Mouse (Mus musculus) brain, embryonic 14.5 days (tissue): ENCODE measurements at regions not wholly inside any gene's neighbourhood (a gene's known extent, or its start where the extent isn't known, plus 50 kb on each side); places are given as distances from the start of the nearest gene placed in this dataset.
A peak's percentile ranks its signal among the peaks of the same experiment; 100 is the strongest.

ENCODE experiments used
- DNase-seq: peaks from one replicate; pipeline ENCODE4 v3.0.0-alpha.2; 2011; ENCODE audit warnings: low read depth
- CTCF ChIP-seq: fragments of 200-500 bp; IDR thresholded peaks from 2 replicates; pipeline ENCODE4 v1.5.1; 2012; ENCODE audit warnings: inconsistent platforms, mild to moderate bottlenecking, moderate library complexity, borderline replicate concordance; ENCODE audit not compliant: insufficient read depth, insufficient read length; ENCODE audit errors: extremely low read depth
- POLR2A ChIP-seq: fragments of 200-500 bp; IDR thresholded peaks from 2 replicates; pipeline ENCODE4 v1.6.1; 2012; ENCODE audit warnings: mild to moderate bottlenecking, inconsistent platforms, borderline replicate concordance; ENCODE audit not compliant: poor library complexity, insufficient read depth, insufficient read length, severe bottlenecking; ENCODE audit errors: extremely low read depth

GRCm38 (mm10) chr1:105900158-105900557 is 90.0 kb upstream of the Zcchc2 start:
- DNase-seq, result no peak
- TF ChIP-seq POLR2A (no peak), CTCF (no peak)

GRCm38 (mm10) chr1:105900920-105901319 is 89.3 kb upstream of the Zcchc2 start:
- TF ChIP-seq POLR2A (no peak), CTCF (no peak)
- DNase-seq, result no peak

GRCm38 (mm10) chr1:105903286-105904115 is 86.7 kb upstream of the Zcchc2 start:
- DNase-seq, result no peak
- TF ChIP-seq POLR2A (no peak), CTCF (no peak)

- no peak for DNase-seq
- TF ChIP-seq POLR2A (no peak), CTCF (peak; percentile 32; the same call in 1 of the 2 replicates)
These were observed 85.5 kb upstream of the Zcchc2 start for GRCm38 (mm10) chr1:105904737-105905136.

- DNase-seq, result peak; percentile 57
- no peak for TF ChIP-seq CTCF
- TF ChIP-seq POLR2A, result no peak
These were observed 84.3 kb upstream of the Zcchc2 start for GRCm38 (mm10) chr1:105905785-105906426.

- DNase-seq, result peak; percentile 52
- TF ChIP-seq POLR2A, result no peak
- no peak for TF ChIP-seq CTCF
These were observed 83.8 kb upstream of the Zcchc2 start for GRCm38 (mm10) chr1:105906427-105906798.

- peak; percentile 69 for DNase-seq
- TF ChIP-seq POLR2A (no peak), CTCF (no peak)
These were observed 82.0 kb upstream of the Zcchc2 start for GRCm38 (mm10) chr1:105908029-105908876.

GRCm38 (mm10) chr1:105909121-105909520 is 81.1 kb upstream of the Zcchc2 start:
- DNase-seq, result no peak
- TF ChIP-seq CTCF, result no peak
- no peak for TF ChIP-seq POLR2A

GRCm38 (mm10) chr1:105911714-105912113 is 78.5 kb upstream of the Zcchc2 start:
- no peak for DNase-seq
- no peak for TF ChIP-seq CTCF

GRCm38 (mm10) chr1:105921842-105922241 is 68.4 kb upstream of the Zcchc2 start:
- no peak for DNase-seq
- TF ChIP-seq POLR2A (no peak), CTCF (no peak)

- no peak for DNase-seq
- TF ChIP-seq POLR2A (no peak), CTCF (no peak)
These were observed 67.6 kb upstream of the Zcchc2 start for GRCm38 (mm10) chr1:105922586-105922985.
